Mouse (Mus musculus): ENCODE data around the gene Thada.
"Not testable (repeated sequence)": the region's sequence is repeated elsewhere in the genome, so short reads cannot be mapped to it uniquely, and the experiment has no call there.

Thada gene

DNA sequence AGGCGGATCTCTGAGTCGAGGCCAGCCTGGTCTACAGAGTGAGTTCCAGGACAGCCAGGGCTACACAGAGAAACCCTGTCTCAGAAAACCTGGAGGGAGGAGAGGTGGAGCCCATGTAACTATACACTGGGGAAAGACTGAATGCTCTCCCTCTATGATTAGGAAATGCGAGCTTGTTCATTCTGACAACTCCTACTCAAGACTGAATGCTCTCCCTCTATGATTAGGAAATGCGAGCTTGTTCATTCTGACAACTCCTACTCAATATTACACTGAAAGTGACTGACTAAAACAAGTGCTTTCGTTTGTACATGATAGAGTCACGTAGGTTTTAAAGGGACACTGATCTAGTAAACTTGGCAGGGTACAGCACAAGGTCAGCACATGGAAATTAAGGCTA, 174.8 kb downstream of the Thada start:
- not testable (repeated sequence) for DNase-seq (ENCODE audit: low spot score in 2 of 2)

DNA sequence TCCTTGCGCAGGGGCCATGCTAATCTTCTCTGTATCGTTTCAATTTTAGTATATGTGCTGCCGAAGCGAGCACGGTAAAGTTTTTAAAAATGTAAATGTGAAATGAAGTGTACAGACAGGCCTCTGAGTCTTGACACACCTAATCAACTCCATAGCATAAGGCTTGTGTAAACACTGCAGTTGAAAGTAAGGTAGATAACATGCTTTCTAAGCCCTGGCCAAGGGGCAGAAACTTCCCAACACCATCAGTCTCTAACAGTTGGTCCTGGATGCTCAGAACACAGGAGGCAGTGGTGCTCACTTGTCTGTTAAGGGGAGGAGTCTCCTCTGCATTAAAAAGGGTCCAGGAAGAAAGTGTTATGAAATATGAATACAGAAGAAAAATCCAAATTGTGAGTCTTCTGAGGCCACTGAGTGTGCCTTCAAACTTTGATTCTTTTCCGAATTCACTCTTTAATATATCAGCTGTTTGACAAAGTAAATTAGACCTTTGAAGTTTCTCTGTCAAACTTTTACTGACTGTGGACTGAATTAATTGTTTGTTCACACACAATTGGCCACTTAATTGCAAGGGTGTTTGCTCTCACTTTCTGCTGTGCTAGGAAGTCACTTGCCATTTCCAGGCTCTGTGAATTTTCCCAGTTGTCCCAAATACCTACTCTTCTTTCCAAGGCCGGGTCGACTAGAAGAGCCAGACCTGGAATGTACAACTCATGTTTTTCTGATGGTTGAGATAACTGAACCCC, 178.2 kb downstream of the Thada start:
- no peak for DNase-seq (ENCODE audit: low spot score in 2 of 2)

- DNase-seq (ENCODE audit: low spot score in 2 of 2): no peak
Observed at GRCm38 (mm10) chr17:84286536-84286935, 179.5 kb downstream of the Thada start.

DNA sequence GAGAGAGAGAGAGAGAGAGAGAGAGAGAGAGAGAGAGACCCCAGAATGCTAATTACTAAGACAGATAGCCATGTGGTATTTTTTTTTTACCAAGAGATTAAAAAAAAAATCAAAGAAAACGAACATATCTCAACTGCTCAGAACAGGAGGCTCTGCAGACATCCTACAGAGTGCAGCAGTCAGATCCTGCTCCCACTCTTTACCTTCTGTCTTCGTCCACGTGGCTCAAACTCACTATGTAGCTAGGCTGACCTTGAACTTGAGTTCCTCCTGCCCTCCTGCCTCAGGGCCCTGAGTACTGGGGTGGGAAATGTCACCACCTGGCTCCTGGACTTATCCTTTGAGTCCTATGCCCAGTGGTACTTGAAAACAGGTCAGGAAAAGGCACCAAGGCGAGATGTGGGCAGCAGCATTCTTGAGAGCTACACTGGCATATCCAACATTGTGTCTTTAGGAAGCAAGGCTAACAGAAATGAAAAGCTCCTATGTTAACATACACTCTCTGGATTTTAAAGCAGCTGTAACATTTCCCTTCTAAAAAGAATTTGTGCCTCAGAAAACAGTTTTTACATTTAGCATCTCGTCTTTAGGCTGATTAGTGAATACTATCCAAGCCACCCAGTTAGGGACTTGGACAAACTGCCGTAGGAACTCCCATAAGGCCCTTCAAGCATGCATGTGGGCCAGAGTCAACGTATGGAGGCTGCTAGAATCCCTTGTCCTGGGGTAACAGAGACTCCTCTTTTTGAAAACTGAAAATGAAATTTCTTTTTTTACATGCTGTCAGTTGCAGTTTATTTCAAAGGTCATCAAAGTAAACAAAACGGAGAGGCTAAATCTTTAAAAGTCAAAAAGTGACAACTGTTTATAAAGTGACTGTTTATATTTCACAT, 183.4 kb downstream of the Thada start:
- DNase-seq (ENCODE audit: low spot score in 2 of 2): no peak

DNA sequence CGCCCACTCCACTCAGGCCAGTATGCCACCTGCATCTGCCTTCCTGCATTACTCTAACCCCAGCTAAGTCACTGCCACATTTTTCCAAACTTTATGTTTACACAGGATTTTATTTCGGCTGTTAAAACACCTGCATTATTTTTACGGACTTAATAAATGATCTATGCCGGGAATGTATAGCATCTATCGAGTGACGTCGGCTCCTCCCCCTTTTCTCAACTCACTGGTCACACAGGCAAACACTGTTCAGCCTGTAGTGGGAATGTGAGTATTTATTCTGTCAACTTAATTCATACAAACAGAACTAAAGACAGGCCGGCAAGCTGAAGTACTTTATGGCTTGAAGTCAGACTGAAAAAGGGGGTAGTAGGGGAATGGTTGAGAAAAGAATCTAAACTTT, 187.0 kb downstream of the Thada start:
- no peak for DNase-seq (ENCODE audit: low spot score in 2 of 2)

DNA sequence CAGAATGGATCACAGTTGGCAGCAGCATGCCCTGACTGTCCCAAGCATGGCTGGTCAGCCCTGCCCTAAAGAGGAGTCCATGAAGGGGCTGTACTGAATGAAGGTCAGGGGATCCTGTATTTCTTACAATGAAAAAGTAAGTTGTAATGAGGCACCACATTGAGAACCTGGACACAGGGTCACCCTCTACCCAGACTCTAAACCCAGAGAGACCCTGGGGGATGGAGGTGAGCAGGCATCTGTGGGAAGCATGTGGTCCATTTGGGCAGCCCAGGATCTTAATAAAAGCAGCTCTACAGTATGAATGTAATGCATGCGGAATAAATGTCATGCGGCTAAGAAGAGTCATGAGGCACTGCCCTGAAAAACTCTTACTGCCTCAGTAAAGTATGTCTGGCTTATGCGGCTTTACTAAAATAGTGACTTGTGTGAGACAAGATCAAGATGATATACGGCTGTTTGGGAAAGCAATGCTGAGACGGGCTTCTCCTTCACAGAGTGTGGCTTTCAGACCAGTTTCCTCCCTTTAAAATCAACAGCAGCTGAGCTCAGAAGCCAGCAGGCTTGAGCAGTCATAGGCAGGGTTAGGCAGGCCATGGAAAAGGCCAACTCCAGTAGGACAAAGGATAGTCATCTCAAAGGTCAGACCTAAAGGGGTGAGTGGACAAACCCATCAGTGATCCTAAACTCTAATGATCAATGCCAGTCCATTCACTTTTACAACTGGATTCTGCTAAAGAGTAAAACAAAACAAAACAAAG, 187.6 kb downstream of the Thada start:
- DNase-seq (ENCODE audit: low spot score in 2 of 2): no peak

DNA sequence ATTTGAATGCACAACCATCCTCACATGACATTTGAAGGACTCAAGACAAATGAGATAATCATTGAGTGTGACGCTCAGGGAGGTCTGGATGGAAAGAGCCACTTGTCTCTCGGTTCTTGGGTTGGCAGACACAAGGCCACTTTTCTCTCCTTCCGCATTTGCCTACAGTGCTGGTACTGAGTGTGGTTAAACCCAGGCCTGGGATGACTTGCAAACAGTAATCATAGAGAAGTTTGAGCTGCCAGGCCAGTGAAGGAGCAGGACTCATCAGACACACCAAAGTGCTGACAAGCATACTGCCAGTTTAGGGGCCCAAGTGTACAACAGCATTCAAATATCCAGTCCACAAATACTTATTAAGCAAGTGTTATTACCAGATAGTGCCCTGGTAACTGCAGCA, 191.0 kb downstream of the Thada start:
- DNase-seq (ENCODE audit: low spot score in 2 of 2): no peak

DNA sequence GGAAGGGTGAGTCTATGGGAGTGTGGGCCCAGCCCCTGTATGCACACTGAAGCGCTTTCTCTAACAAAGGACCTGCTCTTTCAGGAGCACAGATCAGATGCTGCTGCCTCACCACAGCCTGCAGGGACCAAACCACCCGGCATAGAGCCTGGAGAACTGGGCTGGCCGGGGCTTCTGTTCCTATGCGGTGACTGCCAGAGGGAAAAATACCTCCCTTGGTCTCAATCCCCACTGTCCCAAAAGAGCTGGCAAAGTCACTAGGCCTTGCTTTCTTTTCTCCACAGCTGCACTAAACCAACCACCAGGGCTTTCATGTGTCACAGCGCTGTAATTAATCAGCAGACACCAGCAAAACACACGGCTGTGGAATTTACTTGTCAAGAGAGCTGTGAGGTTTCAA, 191.8 kb downstream of the Thada start:
- DNase-seq (ENCODE audit: low spot score in 2 of 2): no peak

GRCm38 (mm10) chr17:84272557-84273261, 193.3 kb downstream of the Thada start:
- DNase-seq (ENCODE audit: low spot score in 2 of 2): no peak

- no peak for DNase-seq (ENCODE audit: low spot score in 2 of 2)
Observed at GRCm38 (mm10) chr17:84271566-84272202, 194.3 kb downstream of the Thada start.

DNA sequence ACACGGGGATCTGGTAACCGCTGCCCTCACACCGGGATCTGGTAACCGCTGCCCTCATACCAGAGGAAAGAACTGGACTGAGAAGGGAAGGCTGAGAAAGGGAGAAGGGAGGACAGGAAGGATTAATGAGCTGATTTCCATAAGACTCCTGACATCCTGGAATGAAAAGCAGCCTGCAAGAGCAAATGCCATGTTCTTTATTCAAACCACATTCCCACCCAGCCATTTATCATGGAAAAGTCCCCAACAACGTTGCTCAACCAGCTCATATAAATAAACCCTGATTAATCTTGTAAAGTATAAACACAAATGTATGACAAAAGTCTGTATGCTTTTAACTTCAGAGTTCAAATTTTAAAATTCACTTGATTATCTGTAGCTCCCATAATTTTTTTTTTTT, 196.3 kb downstream of the Thada start:
- no peak for DNase-seq (ENCODE audit: low spot score in 2 of 2)

DNA sequence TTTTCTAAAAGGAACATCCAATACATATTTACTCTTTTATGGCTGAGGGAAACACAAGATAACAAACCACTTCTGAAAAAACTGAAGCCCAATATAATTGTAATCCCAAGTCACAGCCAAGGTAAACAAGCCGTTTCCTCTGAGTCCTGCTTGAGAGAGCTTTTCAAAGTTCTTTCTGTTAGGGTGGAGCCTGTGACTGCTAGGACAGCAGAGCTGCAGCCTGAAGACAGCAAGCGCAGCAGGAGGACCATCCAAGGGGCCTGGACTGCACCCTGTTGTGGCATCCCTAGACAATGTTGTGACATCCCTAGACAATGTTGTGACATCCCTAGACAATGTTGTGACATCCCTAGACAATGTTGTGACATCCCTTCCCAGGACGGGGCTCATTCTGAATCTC, 197.6 kb downstream of the Thada start:
- no peak for DNase-seq (ENCODE audit: low spot score in 2 of 2)

GRCm38 (mm10) chr17:84267456-84268074, 198.4 kb downstream of the Thada start:
- no peak for DNase-seq (ENCODE audit: low spot score in 2 of 2)

GRCm38 (mm10) chr17:84266161-84266948, 199.7 kb downstream of the Thada start:
- no peak for DNase-seq (ENCODE audit: low spot score in 2 of 2)

- DNase-seq (ENCODE audit: low spot score in 2 of 2): no peak
Observed at GRCm38 (mm10) chr17:84265480-84266130, 200.4 kb downstream of the Thada start.

DNA sequence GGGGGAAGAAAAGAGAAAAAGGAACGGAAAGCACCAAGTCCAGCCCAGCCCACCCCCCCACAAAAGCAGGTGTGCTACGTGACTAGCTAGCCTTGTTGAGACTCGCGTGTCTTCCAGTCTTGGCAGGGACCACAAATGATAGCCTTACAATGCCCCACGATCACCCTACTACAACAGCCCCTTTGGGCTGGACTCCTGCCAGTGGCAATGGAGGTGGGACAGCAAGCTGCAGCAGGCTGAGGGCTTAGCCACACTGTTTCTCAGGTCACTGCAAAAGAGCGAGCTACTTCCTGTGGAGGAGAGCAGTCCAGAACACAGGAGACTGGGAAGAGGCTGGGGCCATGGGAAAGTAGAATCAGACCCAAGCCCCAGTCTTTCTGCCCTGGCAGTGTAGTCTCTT, 201.7 kb downstream of the Thada start:
- no peak for DNase-seq (ENCODE audit: low spot score in 2 of 2)

GRCm38 (mm10) chr17:84263591-84263990, 202.4 kb downstream of the Thada start:
- DNase-seq (ENCODE audit: low spot score in 2 of 2): no peak

DNA sequence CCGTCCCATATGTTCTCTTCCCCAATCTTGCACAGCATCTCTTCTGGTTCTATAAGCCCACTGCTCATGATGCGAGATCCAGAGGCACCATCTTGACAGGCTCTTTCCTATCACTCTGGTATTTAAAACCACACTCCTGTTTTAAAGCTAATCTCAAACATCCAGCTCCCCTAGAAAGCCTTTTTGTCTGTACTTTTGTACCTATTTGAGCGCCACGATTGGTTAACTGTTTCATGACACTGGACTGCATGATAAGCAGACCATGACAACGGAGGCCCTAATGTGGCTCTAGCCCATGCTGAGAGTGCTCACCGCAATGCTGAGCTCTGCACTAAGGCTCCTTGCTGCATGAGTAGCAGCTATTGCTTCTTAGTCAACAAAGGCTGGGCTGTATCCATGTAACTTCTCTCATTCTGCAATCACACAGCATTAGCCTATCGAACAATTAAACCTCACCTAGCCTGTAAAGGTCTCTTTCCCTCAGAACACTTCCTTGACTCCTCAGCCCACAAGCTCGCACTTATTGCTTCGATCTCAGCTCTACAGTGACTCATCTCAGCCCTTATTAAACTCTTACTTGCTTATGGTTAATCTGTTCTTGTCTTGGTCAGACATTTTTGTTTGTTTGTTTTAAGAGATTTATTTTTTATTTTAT, 203.6 kb downstream of the Thada start:
- DNase-seq (ENCODE audit: low spot score in 2 of 2): no peak

- DNase-seq (ENCODE audit: low spot score in 2 of 2): no peak
Observed at GRCm38 (mm10) chr17:84261010-84261409, 205.0 kb downstream of the Thada start.

Data from spleen, postnatal 10 days (tissue).